Mouse (Mus musculus) liver, embryonic 15.5 days (tissue): Measurements from ENCODE around the gene Atp10a. TPM values are rescaled to one million over a fixed set of nuclear protein-coding genes. Genes with fewer than 3 reads are reported as not detected.
"Not testable (repeated sequence)": the region's sequence is repeated elsewhere in the genome, so short reads cannot be mapped to it uniquely, and the experiment has no call there.

Experiments
- ATAC-seq: fragments of 200-750 bp; cut with Nextera tagmentation; 2 replicates; pipeline ENCODE4 v1.8.0; 2017; ENCODE audit warnings: moderate number of reproducible peaks, mild to moderate bottlenecking, moderate library complexity; ENCODE audit not compliant: insufficient read depth
- H3K27ac ChIP-seq: fragments of 300-500 bp; sonication (generic); replicated peaks from 2 replicates; pipeline ENCODE4 v1.5.1; 2015; ENCODE audit warnings: mild to moderate bottlenecking, inconsistent platforms
- H3K27me3 ChIP-seq: fragments of 300-500 bp; sonication (generic); 2 replicates; pipeline ENCODE4 v1.6.1; 2015; ENCODE audit warnings: mild to moderate bottlenecking, inconsistent platforms
- H3K36me3 ChIP-seq: fragments of 300-500 bp; sonication (generic); replicated peaks from 2 replicates; pipeline ENCODE4 v1.6.1; 2015; ENCODE audit warnings: moderate library complexity, mild to moderate bottlenecking, inconsistent platforms
- H3K4me1 ChIP-seq: fragments of 300-500 bp; sonication (generic); replicated peaks from 2 replicates; pipeline ENCODE4 v1.6.1; 2015; ENCODE audit warnings: inconsistent platforms
- H3K4me2 ChIP-seq: fragments of 300-500 bp; sonication (generic); 2 replicates; pipeline ENCODE4 v1.6.1; 2015; ENCODE audit warnings: moderate library complexity, mild to moderate bottlenecking, inconsistent platforms
- H3K4me3 ChIP-seq: fragments of 300-500 bp; sonication (generic); replicated peaks from 2 replicates; pipeline ENCODE4 v1.5.1; 2015; ENCODE audit warnings: mild to moderate bottlenecking, inconsistent platforms
- H3K9ac ChIP-seq: fragments of 300-500 bp; sonication (generic); 2 replicates; pipeline ENCODE4 v1.6.1; 2015; ENCODE audit warnings: moderate library complexity, mild to moderate bottlenecking, inconsistent platforms
- H3K9me3 ChIP-seq: fragments of 300-500 bp; sonication (generic); replicated peaks from 2 replicates; pipeline ENCODE4 v1.6.1; 2016; ENCODE audit warnings: inconsistent platforms
- WGBS: fragments of 180-500 bp; shearing (Covaris S2); methylation state at CpG from one replicate; pipeline ENCODE4 v1.1.7; 2015; ENCODE audit warnings: mixed read lengths; ENCODE audit not compliant: insufficient replicate concordance; 5-methylcytosine and 5-hydroxymethylcytosine counted together
- polyA plus RNA-seq: library from polyadenylated mRNA; unstranded; fragments of >200 nt; fragmentation: Nextera tagmentation; extraction: Ambion mirVana; gene quantifications from 2 replicates; pipeline ENCODE4 v1.2.1, GENCODE M21; 2015

Gene Atp10a
- polyA plus RNA-seq, 1 experiment from 2014 or later, result 0.66 TPM

DNA sequence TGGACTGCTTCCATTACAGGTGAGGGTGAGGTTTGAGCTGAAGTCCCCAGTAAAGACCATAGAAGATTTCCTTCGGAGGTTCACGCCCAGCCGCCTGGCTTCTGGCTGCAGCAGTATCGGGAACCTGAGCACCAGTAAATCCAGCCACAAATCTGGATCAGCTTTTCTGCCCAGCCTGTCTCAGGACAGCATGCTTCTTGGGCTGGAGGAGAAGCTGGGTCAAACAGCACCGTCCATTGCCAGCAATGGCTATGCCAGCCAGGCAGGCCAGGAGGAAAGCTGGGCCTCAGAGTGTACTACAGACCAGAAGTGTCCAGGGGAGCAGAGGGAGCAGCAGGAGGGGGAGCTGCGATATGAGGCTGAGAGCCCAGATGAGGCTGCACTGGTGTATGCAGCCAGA is 141.3 kb downstream of the Atp10a start:
- Histone ChIP-seq H3K27me3 (no peaks in the 10 kb centered on the region), H3K27ac (no peak overlapping the region), H3K9me3 (no peaks in the 10 kb centered on the region), H3K9ac (no peak overlapping the region), H3K4me2 (no peak overlapping the region), H3K4me3 (no peak overlapping the region), H3K4me1 (no peaks in the 10 kb centered on the region), H3K36me3 (no peaks in the 10 kb centered on the region)
- WGBS, result 68% methylated on average over 6 of the region's 6 CpGs
- ATAC-seq, result no peak

GRCm38 (mm10) chr7:58800916-58801315 is 144.9 kb downstream of the Atp10a start:
- H3K36me3 ChIP-seq, result no peaks in the 10 kb centered on the region
- no peak overlapping the region for H3K27ac ChIP-seq
- no peak overlapping the region for H3K4me3 ChIP-seq
- H3K9me3 ChIP-seq, result no peaks in the 10 kb centered on the region
- 71% methylated on average over 7 of the region's 7 CpGs for WGBS
- no peak for ATAC-seq
- no peaks in the 10 kb centered on the region for H3K4me1 ChIP-seq
- H3K9ac ChIP-seq, result no peak overlapping the region
- H3K27me3 ChIP-seq, result no peaks in the 10 kb centered on the region
- H3K4me2 ChIP-seq, result no peak overlapping the region

DNA sequence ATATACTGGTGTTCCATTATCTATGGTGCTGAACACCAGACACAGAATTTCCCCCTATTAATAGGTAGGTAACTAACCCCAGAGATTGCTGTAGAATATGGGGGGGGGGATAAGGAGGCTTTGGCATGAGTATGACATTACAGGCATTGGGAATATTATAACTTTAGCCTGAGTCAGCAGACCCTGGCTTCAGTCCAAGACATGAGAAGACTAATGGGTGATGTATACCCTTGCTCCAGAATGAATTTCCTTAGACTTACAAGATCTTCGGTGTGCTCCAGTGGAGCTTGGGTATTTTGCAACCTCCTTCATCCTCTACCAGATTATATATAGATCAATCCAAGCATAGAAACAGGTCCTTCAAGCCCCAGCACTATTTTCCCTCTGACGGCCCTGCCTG is 145.8 kb downstream of the Atp10a start:
- H3K4me3 ChIP-seq, result no peak overlapping the region
- ATAC-seq, result no peak
- WGBS, result 76% methylated on average over 2 of the region's 2 CpGs

DNA sequence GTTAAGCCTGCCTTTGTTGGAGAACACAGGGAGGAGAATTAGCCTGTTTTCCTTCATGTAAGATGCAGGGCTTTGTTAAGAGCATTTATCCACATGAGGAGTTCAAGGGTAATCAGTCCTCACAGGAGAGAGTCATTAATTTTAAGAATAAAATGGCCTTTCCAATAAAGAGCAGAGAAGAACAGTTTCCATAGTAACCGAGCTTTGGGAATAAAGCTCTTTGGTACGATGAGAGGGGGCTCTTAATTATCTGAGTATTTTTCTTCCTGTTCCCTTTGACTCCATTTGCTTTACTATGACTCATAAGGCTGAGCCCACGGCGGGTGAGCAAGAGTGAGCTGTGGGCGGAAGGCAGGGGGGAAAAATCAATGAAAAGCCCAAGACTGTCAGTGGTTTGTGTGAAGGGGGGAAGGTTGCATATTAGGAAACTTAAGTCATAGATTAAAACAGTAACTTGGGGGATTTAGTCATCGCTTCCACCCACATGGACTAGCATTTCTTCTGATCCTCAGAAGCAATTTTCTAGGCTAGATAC is 166.2 kb downstream of the Atp10a start:
- no peak overlapping the region for H3K27ac ChIP-seq
- no peak overlapping the region for H3K4me2 ChIP-seq
- H3K9me3 ChIP-seq, result no peaks in the 10 kb centered on the region
- 54% methylated on average over 6 of the region's 6 CpGs for WGBS
- H3K4me1 ChIP-seq, result no peaks in the 10 kb centered on the region
- H3K9ac ChIP-seq, result no peak overlapping the region
- H3K36me3 ChIP-seq, result no peaks in the 10 kb centered on the region
- no peak overlapping the region for H3K4me3 ChIP-seq
- no peaks in the 10 kb centered on the region for H3K27me3 ChIP-seq
- no peak for ATAC-seq

More for the DNA sequence above, 145.8 kb downstream of the Atp10a start:
- Histone ChIP-seq H3K36me3 (no peaks in the 10 kb centered on the region), H3K27ac (no peak overlapping the region), H3K9me3 (no peaks in the 10 kb centered on the region), H3K4me1 (no peaks in the 10 kb centered on the region), H3K27me3 (no peaks in the 10 kb centered on the region), H3K9ac (no peak overlapping the region), H3K4me2 (no peak overlapping the region)

DNA sequence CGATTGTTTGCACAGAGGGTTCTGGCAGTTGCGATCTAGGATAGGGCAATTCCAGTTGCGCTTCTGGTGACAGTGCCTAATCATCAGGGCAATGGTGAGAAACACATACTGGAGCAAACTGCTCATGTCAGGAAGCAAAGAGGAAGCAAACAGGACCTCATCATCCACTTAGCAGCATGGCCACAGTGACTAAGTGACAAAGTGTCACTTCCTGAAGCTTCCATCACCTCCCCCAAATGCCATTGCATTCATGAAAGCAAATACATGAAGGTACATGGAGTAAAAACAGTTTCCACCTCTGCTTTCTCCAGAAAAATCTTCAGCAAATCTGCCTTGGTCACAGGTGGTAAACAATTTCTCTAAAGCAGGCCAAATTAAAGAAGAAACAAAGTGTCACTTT is 168.7 kb downstream of the Atp10a start:
- H3K9ac ChIP-seq, result no peak overlapping the region
- no peaks in the 10 kb centered on the region for H3K27me3 ChIP-seq
- H3K27ac ChIP-seq, result no peak overlapping the region
- no peaks in the 10 kb centered on the region for H3K36me3 ChIP-seq
- no peaks in the 10 kb centered on the region for H3K9me3 ChIP-seq
- H3K4me3 ChIP-seq, result no peak overlapping the region
- no peaks in the 10 kb centered on the region for H3K4me1 ChIP-seq
- no peak overlapping the region for H3K4me2 ChIP-seq
- ATAC-seq, result no peak
- WGBS, result 64% methylated on average over 3 of the region's 3 CpGs

- Histone ChIP-seq H3K36me3 (no peaks in the 10 kb centered on the region), H3K27ac (no peak overlapping the region), H3K4me1 (no peaks in the 10 kb centered on the region), H3K4me3 (no peak overlapping the region), H3K4me2 (no peak overlapping the region), H3K9me3 (no peaks in the 10 kb centered on the region), H3K27me3 (no peaks in the 10 kb centered on the region), H3K9ac (no peak overlapping the region)
- ATAC-seq, result no peak
- 55% methylated on average over 5 of the region's 5 CpGs for WGBS
These were observed 173.1 kb downstream of the Atp10a start for GRCm38 (mm10) chr7:58829111-58829510.

- H3K36me3 ChIP-seq, H3K27ac ChIP-seq, ATAC-seq, H3K27me3 ChIP-seq, H3K4me2 ChIP-seq, H3K9me3 ChIP-seq, H3K9ac ChIP-seq, H3K4me3 ChIP-seq, H3K4me1 ChIP-seq: not testable (repeated sequence)
- 41% methylated on average over 32 of the region's 32 CpGs for WGBS
These were observed 181.1 kb downstream of the Atp10a start for GRCm38 (mm10) chr7:58836855-58837606.

DNA sequence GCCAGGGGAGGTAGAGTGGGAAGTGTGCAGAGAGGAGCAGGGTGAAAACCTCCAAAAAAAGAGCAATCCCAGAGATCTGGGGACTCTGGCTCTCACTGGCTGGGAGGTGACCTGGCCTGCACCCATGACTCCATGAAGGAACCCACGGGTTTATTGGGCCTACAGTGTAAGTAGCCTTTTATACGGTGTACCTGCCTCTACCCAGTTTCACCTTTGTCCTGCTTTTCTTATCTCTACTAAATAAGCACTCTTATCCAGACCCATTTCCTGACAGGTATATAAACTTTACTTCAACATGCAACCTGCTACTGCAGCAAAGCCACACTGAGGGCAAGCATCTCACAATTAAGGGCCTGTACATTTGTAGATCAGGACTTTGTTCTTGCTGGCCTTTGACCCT is 184.4 kb downstream of the Atp10a start:
- Histone ChIP-seq H3K4me2 (no peak overlapping the region), H3K36me3 (no peaks in the 10 kb centered on the region), H3K27me3 (no peaks in the 10 kb centered on the region), H3K4me1 (peaks cover 5% of the 10 kb centered on the region; the same call in 1 of the 2 replicates), H3K27ac (no peak overlapping the region), H3K9me3 (no peaks in the 10 kb centered on the region), H3K4me3 (no peak overlapping the region), H3K9ac (no peak overlapping the region)
- no peak for ATAC-seq
- WGBS, result 48% methylated on average over 2 of the region's 2 CpGs

DNA sequence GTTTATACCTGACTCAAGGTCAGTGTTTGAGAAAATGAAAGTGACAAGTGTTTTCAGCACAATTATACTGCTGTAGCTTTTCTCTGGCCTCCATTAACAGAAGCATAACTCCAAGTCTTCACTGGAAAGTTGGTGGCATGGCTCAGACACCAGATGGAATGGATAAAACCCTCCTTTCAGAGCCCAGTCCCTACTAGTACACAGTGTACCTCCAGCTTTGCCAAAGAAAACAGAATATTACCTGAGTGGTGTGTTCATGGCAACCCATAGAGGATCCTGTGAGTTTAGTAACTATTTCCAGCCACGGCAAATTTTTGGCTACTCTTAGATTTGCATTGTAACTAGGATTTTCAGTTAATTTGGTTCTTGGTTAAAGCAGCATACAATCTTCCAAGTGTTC is 185.1 kb downstream of the Atp10a start:
- H3K9me3 ChIP-seq, result no peaks in the 10 kb centered on the region
- H3K27ac ChIP-seq, result no peak overlapping the region
- ATAC-seq, result no peak
- H3K36me3 ChIP-seq, result no peaks in the 10 kb centered on the region
- H3K4me3 ChIP-seq, result no peak overlapping the region
- no peak overlapping the region for H3K9ac ChIP-seq
- H3K27me3 ChIP-seq, result no peaks in the 10 kb centered on the region
- peaks cover 5% of the 10 kb centered on the region; the same call in 1 of the 2 replicates for H3K4me1 ChIP-seq
- H3K4me2 ChIP-seq, result no peak overlapping the region
- WGBS, result 65% methylated on average over 1 of the region's 1 CpGs

DNA sequence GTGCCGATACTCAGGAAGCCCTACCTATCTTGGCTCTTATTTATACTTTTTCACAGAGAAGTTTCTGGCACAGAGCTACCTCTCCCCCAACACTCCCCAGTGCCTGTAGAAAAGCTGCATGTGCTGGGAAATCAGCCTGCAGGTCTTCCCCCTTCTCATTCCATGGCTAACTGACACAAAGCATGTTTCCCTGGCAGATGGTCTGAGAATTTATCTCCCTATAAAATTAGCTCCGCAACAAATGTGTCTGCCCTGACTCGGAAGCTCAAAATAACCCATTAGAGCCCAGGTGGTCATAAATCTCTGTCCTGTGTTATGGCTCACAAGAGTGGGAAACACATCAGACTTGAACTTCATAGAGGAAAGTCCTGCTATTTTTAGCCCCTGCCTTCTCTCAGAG is 186.9 kb downstream of the Atp10a start:
- Histone ChIP-seq H3K36me3 (no peaks in the 10 kb centered on the region), H3K27ac (no peak overlapping the region), H3K27me3 (no peaks in the 10 kb centered on the region), H3K4me1 (peaks cover 5% of the 10 kb centered on the region; the same call in 1 of the 2 replicates), H3K9me3 (no peaks in the 10 kb centered on the region), H3K9ac (no peak overlapping the region), H3K4me2 (no peak overlapping the region), H3K4me3 (no peak overlapping the region)
- WGBS, result 38% methylated on average over 3 of the region's 3 CpGs
- no peak for ATAC-seq

- 0 out of 2 replicates have a peak overlapping the region, but pooled peaks have one; percentile 20 for H3K4me2 ChIP-seq
- H3K4me1 ChIP-seq, result peaks cover 5% of the 10 kb centered on the region; the same call in 1 of the 2 replicates
- H3K4me3 ChIP-seq, result no peak overlapping the region
- no peaks in the 10 kb centered on the region for H3K9me3 ChIP-seq
- no peaks in the 10 kb centered on the region for H3K27me3 ChIP-seq
- H3K9ac ChIP-seq, result no peak overlapping the region
- H3K27ac ChIP-seq, result no peak overlapping the region
- 2% methylated on average over 9 of the region's 9 CpGs for WGBS
- no peaks in the 10 kb centered on the region for H3K36me3 ChIP-seq
- ATAC-seq, result peak; percentile 31; the same call in 1 of the 2 replicates
These were observed 187.9 kb downstream of the Atp10a start for GRCm38 (mm10) chr7:58843767-58844445.
